Mouse (Mus musculus): ENCODE data around the gene Ccdc32. TPM values are rescaled to one million over a fixed set of nuclear protein-coding genes. Genes with fewer than 3 reads are reported as not detected.

Ccdc32 gene
- polyA plus RNA-seq, 1 experiment from 2014 or later, result 20.5 TPM

DNA sequence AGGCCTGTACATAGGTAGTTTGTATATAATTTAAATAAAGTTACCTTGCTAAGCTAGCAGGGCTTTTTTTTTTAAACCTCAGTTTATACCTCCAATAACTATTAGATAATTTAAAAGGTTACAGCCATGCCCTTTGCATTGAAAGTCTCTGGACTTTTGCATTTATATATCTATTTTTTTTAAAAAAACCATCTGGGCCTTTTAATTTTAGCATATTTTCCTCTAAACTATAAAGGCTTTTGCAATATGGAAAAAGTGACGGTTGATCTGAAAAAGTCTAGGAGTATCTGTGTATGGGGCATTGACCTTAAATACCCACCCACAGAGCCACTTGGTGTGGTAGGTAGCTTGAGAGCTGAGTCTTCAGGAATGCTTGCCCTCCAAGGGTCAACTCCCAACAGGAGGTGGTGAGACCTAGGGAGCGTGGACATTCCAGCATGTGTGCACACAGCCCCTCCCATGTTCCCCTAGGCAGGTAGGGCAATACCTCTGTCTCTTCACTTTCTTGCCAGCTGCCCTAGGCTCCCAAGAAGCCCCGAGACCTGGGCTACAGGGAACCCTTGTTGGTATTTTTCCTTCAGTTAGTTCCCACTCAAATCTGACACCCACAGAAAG is 30.1 kb downstream of the Ccdc32 start:
- Histone ChIP-seq H3K27ac (no peak overlapping the region), H3K36me3 (replicated peaks) (no peaks in the 10 kb centered on the region), H3K4me1 (peaks cover 30% of the 10 kb centered on the region), H3K27me3 (ENCODE audit: poor library complexity, severe bottlenecking) (peaks cover 31% of the 10 kb centered on the region), H3K4me3 (no peak overlapping the region), H3K9me3 (no peaks in the 10 kb centered on the region)
- 59% methylated on average over 3 of the region's 3 CpGs for WGBS
- no peak for DNase-seq (ENCODE audit: extremely low spot score, low spot score)

GRCm38 (mm10) chr2:118998115-118998866 is 30.9 kb downstream of the Ccdc32 start:
- 79% methylated on average over 6 of the region's 6 CpGs for WGBS
- Histone ChIP-seq H3K4me3 (no peak overlapping the region), H3K27ac (no peak overlapping the region), H3K36me3 (replicated peaks) (no peaks in the 10 kb centered on the region), H3K27me3 (ENCODE audit: poor library complexity, severe bottlenecking) (peaks cover 31% of the 10 kb centered on the region), H3K9me3 (no peaks in the 10 kb centered on the region), H3K4me1 (peaks cover 30% of the 10 kb centered on the region)
- no peak for DNase-seq (ENCODE audit: extremely low spot score, low spot score)

- Histone ChIP-seq H3K36me3 (replicated peaks) (no peaks in the 10 kb centered on the region), H3K9me3 (no peaks in the 10 kb centered on the region), H3K4me3 (no peak overlapping the region), H3K27ac (no peak overlapping the region), H3K4me1 (peaks cover 30% of the 10 kb centered on the region), H3K27me3 (ENCODE audit: poor library complexity, severe bottlenecking) (peaks cover 31% of the 10 kb centered on the region)
- WGBS, result 74% methylated on average over 1 of the region's 1 CpGs
- no peak for DNase-seq (ENCODE audit: extremely low spot score, low spot score)
Measured at GRCm38 (mm10) chr2:118996798-118997105, 32.4 kb downstream of the Ccdc32 start.

DNA sequence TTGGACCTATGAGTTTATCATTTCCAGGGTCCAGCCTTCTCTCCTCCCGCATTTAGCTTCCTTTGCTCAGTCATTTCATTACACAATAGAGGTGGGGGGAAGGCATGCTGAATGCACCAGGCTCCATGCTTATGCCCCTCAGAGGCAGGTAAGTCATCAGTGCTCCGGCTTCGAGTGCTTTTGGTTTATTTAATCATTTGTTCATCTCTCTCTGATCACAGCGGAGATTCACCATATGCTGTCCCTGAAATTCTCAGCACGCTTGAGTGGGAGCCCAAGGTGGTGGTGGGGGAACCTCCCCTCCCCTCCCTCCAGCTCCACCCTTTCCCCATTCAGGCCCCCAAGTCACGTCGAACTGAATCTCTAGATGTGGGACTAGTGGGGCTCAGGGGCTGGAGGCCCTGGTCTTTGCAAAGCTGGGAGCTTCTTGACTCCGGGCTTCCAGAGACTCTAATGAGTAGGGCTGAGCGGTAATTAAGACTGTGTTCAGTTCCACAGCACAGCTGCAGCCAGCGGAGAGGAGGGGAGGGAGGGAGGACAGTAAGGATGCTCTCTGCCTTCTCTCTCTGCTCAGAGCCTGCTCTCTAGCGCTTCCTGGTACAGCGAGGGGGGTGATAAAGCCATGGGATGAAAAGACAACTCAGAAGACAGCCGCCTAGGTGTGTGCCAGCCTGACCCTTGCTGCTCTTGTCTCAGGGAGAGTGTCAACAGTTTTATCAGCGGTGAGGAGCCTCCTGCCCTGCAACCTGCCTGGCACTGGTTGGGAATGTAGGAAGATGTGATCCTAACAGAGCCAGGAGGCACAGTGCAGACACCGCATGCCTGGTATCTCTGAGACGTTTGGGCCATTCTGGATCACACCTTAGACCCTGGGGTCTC is 33.0 kb downstream of the Ccdc32 start:
- no peak for DNase-seq (ENCODE audit: extremely low spot score, low spot score)
- WGBS, result 47% methylated on average over 16 of the region's 16 CpGs
- Histone ChIP-seq H3K27ac (no peak overlapping the region), H3K27me3 (ENCODE audit: poor library complexity, severe bottlenecking) (peaks cover 31% of the 10 kb centered on the region), H3K4me1 (peaks cover 30% of the 10 kb centered on the region), H3K4me3 (no peak overlapping the region), H3K9me3 (no peaks in the 10 kb centered on the region), H3K36me3 (replicated peaks) (no peaks in the 10 kb centered on the region)

DNA sequence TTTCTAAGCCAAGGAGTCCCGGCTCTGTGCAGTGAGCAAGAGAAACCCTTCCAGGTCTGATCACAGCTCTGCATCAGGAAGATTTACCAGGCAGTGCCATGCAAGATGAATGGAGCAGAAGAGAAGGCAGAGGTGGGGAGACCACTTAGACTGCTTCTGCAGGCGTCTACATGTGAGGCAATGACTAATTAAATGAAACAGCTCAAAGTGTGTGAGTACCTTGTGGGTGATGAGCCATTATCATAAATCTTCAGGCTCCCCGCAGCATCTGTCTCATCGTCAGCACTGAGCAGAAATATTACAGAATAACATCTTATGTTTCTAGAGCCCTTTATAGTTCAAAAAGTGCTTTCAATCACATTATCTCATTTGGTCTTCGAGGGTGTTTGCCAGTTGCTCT is 33.7 kb downstream of the Ccdc32 start:
- Histone ChIP-seq H3K27ac (no peak overlapping the region), H3K4me3 (no peak overlapping the region), H3K36me3 (replicated peaks) (no peaks in the 10 kb centered on the region), H3K9me3 (no peaks in the 10 kb centered on the region; the same call in 1 of the 2 replicates), H3K27me3 (ENCODE audit: poor library complexity, severe bottlenecking) (peaks cover 31% of the 10 kb centered on the region), H3K4me1 (peaks cover 30% of the 10 kb centered on the region)
- 72% methylated on average over 5 of the region's 5 CpGs for WGBS
- DNase-seq (ENCODE audit: extremely low spot score, low spot score), result no peak

DNA sequence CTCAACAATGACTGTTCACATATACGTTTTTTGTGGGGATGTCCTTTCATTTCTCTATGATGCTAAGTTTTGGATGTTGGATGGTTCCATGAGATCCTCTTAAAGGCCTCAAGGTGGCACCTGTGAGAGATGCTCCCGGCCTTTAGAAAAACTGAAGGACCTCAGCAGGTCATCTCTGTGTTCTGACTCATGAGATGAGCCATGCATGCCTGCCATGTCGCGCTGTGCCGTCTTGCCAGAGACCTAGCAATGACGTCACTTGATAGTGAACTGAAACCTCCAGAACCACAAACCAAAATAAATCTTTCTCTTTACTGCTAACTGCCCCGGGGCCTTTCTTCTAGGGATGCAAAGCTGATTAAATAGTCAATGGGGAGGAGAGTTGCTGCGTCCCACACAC is 45.4 kb downstream of the Ccdc32 start:
- WGBS, result 83% methylated on average over 8 of the region's 8 CpGs
- Histone ChIP-seq H3K9me3 (no peaks in the 10 kb centered on the region), H3K4me1 (no peaks in the 10 kb centered on the region)

GRCm38 (mm10) chr2:118980841-118981240 is 48.4 kb downstream of the Ccdc32 start:
- Histone ChIP-seq H3K27me3 (ENCODE audit: poor library complexity, severe bottlenecking) (peaks cover 36% of the 10 kb centered on the region), H3K27ac (no peak overlapping the region), H3K4me1 (peaks cover 13% of the 10 kb centered on the region), H3K36me3 (replicated peaks) (no peaks in the 10 kb centered on the region), H3K4me3 (no peak overlapping the region), H3K9me3 (no peaks in the 10 kb centered on the region)
- 73% methylated on average over 6 of the region's 6 CpGs for WGBS
- DNase-seq (ENCODE audit: extremely low spot score, low spot score), result no peak

More for the DNA sequence above, 45.4 kb downstream of the Ccdc32 start:
- Histone ChIP-seq H3K4me3 (no peak overlapping the region), H3K27me3 (ENCODE audit: poor library complexity, severe bottlenecking) (peaks cover 6% of the 10 kb centered on the region), H3K27ac (no peak overlapping the region), H3K36me3 (replicated peaks) (no peaks in the 10 kb centered on the region)
- DNase-seq (ENCODE audit: extremely low spot score, low spot score), result no peak

DNA sequence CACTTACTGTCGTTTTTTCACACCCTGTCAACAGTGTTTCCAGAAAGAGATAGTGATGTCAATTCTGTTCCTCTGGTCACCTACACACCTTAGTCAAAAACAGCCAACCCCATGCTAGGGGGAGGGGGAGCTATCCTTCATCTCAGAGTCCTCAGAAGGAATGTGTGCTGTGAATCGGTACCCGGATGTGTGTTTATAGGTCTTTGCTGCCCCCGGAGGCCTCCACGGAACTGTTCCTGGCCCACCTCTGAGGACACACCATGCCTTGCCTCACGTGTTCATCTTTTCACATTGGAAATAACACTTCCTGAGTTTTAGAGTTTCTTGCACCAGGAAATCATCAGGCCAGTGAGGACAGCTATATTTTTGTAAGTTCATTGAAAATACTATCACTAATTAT is 51.1 kb downstream of the Ccdc32 start:
- Histone ChIP-seq H3K4me1 (peaks cover 21% of the 10 kb centered on the region), H3K36me3 (replicated peaks) (no peaks in the 10 kb centered on the region), H3K27me3 (ENCODE audit: poor library complexity, severe bottlenecking) (peaks cover 63% of the 10 kb centered on the region), H3K4me3 (no peak overlapping the region), H3K27ac (no peak overlapping the region), H3K9me3 (no peaks in the 10 kb centered on the region)
- 28% methylated on average over 6 of the region's 6 CpGs for WGBS
- DNase-seq (ENCODE audit: extremely low spot score, low spot score), result no peak

- H3K4me1 ChIP-seq, result peaks cover 26% of the 10 kb centered on the region
- peak overlapping the region; percentile 80; the same call in 1 of the 2 replicates for H3K27ac ChIP-seq
- H3K27me3 ChIP-seq (ENCODE audit: poor library complexity, severe bottlenecking), result peaks cover 67% of the 10 kb centered on the region
- no peaks in the 10 kb centered on the region for H3K9me3 ChIP-seq
- H3K36me3 ChIP-seq (replicated peaks), result no peaks in the 10 kb centered on the region
- DNase-seq (ENCODE audit: extremely low spot score, low spot score), result no peak
- H3K4me3 ChIP-seq, result peak overlapping the region; percentile 63
- WGBS, result 19% methylated on average over 5 of the region's 5 CpGs
Measured at GRCm38 (mm10) chr2:118976941-118977340, 52.3 kb downstream of the Ccdc32 start.

DNA sequence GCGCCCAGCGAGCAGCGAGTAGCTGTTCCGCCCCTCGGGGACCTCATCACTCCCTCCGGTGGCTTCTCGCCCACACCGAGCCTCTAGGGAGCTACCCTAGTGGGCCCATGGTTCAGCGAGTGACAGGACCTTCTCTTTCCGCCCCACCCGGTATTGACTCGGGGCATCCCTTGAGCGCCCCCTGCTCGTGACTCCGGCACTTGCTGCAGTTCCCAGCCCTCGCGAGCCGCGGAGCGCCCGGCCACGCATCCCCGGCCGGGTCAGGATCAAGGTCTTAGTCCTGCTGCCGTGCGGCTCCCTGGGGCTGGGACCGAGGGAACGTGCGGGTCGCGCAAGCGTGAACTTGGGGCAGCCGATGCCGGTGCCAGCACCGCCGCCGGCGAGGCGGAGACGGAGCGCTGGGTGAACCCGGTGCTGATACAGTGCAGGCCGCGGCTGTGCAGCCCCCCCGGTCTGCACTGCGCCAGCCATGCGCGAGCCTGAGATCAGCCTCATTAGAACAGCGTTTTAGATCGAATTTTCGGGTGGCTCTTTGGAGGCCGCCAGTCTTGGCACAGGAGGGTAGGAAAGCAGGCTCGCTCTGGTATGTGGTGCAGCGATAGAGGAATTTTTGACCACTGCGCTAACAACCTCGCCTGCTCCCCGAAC is 52.8 kb downstream of the Ccdc32 start:
- DNase-seq (ENCODE audit: extremely low spot score, low spot score), result peak; percentile 83
- WGBS, result 1% methylated on average over 57 of the region's 57 CpGs
- Histone ChIP-seq H3K9me3 (no peaks in the 10 kb centered on the region), H3K4me1 (peaks cover 26% of the 10 kb centered on the region), H3K27me3 (ENCODE audit: poor library complexity, severe bottlenecking) (peaks cover 72% of the 10 kb centered on the region), H3K36me3 (replicated peaks) (no peaks in the 10 kb centered on the region), H3K27ac (peak overlapping the region; percentile 80), H3K4me3 (peak overlapping the region; percentile 63)

DNA sequence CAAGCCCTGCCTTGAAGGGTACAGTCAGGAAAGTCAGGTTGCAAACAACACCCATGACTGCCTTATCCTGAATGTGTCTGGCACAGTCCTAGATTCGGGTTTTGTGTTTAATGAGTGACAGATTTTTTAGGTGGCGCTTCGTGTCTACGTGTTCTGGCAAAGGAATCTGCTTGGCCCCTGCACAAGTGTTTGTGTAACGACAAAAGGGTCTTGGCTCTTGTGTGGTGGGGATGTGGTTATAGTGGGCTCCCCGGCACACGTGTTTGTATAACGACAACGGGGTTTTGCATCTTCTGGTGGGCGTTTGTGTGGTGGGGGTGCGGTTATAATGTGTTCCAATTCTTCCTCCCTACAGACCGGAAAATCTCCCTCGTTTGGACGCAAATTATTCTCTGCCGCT is 53.3 kb downstream of the Ccdc32 start:
- no peak for DNase-seq (ENCODE audit: extremely low spot score, low spot score)
- Histone ChIP-seq H3K27ac (no peak overlapping the region), H3K27me3 (ENCODE audit: poor library complexity, severe bottlenecking) (peaks cover 78% of the 10 kb centered on the region), H3K36me3 (replicated peaks) (no peaks in the 10 kb centered on the region), H3K9me3 (no peaks in the 10 kb centered on the region), H3K4me3 (peak overlapping the region; percentile 63), H3K4me1 (peaks cover 26% of the 10 kb centered on the region)
- WGBS, result 6% methylated on average over 15 of the region's 15 CpGs

- 1% methylated on average over 33 of the region's 33 CpGs for WGBS
- Histone ChIP-seq H3K36me3 (replicated peaks) (no peaks in the 10 kb centered on the region), H3K9me3 (no peaks in the 10 kb centered on the region), H3K4me1 (peaks cover 26% of the 10 kb centered on the region), H3K27ac (peak overlapping the region; percentile 67), H3K4me3 (peak overlapping the region; percentile 51), H3K27me3 (ENCODE audit: poor library complexity, severe bottlenecking) (peaks cover 77% of the 10 kb centered on the region)
- DNase-seq (ENCODE audit: extremely low spot score, low spot score), result peak; percentile 89
Measured at GRCm38 (mm10) chr2:118972687-118973376, 56.4 kb downstream of the Ccdc32 start.

All from forebrain, embryonic 10.5 days (tissue).